Mouse (Mus musculus) stomach, postnatal 0 days (tissue): ENCODE measurements around the gene Cadm1.

Experiments used
- CTCF ChIP-seq: IDR thresholded peaks from 2 replicates; pipeline ENCODE4 v1.5.1; 2016; ENCODE audit warnings: antibody characterized with exemption, low read depth, mild to moderate bottlenecking, moderate library complexity
- EP300 ChIP-seq: optimal IDR thresholded peaks from 2 replicates; pipeline ENCODE3; 2016; ENCODE audit warnings: antibody characterized with exemption

DNA sequence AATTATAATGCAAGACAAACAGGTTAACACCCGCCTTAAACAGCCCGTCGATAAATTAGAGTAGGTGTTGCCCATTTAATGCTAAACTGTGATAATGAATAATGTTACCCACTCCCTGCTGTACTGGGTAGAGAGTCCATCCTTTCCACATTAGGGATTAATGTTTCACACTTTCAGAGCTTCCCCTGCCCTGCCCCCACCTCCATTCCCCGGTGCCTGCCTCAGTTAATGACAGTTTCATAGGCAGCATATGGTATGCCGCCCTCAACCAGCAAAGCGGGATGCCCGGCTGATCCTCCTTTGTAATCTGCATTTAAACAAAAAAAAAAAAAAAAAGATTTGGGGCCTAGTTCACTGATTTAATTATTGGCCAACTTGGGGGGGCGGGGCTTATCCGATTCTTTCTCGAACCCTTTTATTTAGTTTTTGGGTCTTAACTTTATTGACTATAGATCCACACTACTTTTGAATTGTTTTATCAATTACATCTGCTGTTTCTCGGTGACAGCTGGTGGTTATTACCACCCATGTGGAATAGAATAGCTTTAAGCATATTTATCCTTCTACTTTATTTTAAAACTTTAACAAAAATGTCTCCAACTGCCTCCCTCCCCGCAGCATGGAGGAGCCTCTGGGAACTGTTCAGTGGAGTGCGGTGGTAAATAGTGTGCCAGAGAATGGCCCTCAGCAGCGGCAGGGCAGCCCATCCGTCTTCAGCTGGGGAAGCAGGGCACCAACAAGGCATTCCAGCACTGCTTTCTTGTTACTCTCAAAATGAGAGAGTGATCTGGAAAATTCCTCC lies 309.1 kb downstream of the Cadm1 start:
- no peak for TF ChIP-seq CTCF
- TF ChIP-seq EP300: no peak
